Mouse (Mus musculus): ENCODE measurements around the gene Pitpna. TPM values are rescaled to one million over a fixed set of nuclear protein-coding genes. Genes with fewer than 3 reads are reported as not detected.

Gene Pitpna
- total RNA-seq, 2 experiments from 2014 or later, result 124 to 130 TPM

DNA sequence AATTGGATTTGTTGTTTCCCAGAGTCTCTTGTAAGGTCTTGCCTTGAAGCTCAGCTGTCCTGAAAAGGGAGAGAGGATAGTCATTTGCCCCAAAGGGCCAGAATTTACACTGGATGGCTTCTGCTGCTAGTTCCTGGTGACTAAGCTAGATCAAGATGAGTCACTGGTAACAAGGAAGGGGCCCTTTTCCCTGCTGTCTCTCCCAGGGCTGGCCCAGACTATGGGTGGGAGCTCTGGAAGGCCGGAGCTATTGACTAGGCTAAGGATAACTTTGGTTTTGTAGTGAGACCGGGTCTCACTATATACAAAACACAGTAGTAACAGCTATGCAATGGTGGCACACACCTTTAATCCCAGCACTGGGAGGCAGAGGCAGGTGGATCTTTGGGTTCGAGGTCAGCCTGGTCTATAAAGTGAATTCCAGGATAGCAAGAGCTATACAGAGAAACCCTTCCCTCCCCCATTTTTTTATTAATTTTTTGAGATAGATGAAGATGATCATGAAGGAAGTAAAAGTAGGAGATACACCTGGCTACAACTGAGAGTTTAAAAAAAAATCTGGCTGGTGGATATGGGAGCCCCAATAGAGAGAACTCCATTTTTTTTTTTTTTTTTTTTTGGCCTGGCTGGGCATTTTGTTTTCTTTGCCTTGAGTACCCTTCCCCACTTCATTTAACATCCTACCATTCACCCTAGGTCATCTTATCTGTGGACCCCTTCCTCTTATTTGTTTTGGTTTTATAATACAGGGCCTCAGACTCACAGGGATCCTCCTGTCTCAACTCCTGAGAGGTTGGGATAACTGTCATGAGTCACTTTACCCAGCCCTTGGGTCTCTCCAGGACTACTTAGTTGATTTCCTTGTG, 90.2 kb downstream of the Pitpna start:
- no peak for DNase-seq
- intact Hi-C loops (cut with DNase I), result loop anchor here (1.0 to 2.0 kb wide), 2 partner anchors 17 to 21 kb away; no protein-coding TSS in a partner anchor

Small RNAs within 50 kb of the gene (microRNA-seq; reads per million reads assigned to microRNA genes)
- gene Mir3971, result 0 reads per million in 2 experiments

Other genes starting within 250 kb of the Pitpna start
- 10 to 100 TPM; 66.9 to 70.5 TPM for gene Rpa1, start 239.8 kb upstream of the Pitpna start, total RNA-seq (2021)
- 1 to 10 TPM; 4.2 to 4.6 TPM for gene Smyd4, start 239.7 kb upstream of the Pitpna start, total RNA-seq (2021)
- 10 to 100 TPM; 24.8 to 31.9 TPM for gene Serpinf1, start 165.4 kb upstream of the Pitpna start, total RNA-seq (2021)
- not detected for gene Serpinf2, start 148.5 kb upstream of the Pitpna start, total RNA-seq (2021)
- gene Wdr81, start 133.4 kb upstream of the Pitpna start, total RNA-seq (2021), result 10 to 100 TPM in 1 of 2 experiments, 1 to 10 TPM in 1; 9.2 to 10.3 TPM
- 10 to 100 TPM; 11.8 to 11.9 TPM for gene Tlcd2, start 126.4 kb upstream of the Pitpna start, total RNA-seq (2021)
- gene Prpf8, start 101.3 kb upstream of the Pitpna start, total RNA-seq (2021), result 10 to 100 TPM; 84.8 to 93.3 TPM
- 10 to 100 TPM; 42.2 to 44.1 TPM for gene Rilp, start 78.0 kb upstream of the Pitpna start, total RNA-seq (2021)
- gene Scarf1, start 74.6 kb upstream of the Pitpna start, total RNA-seq (2021), result 10 to 100 TPM; 15.7 to 16.5 TPM
- 10 to 100 TPM; 23.4 to 25.8 TPM for gene Slc43a2, start 56.4 kb upstream of the Pitpna start, total RNA-seq (2021)
- 10 to 100 TPM; 32.7 to 32.8 TPM for gene Inpp5k, start 42.9 kb downstream of the Pitpna start, total RNA-seq (2021)
- 100 to 1,000 TPM; 136 to 143 TPM for gene Myo1c, start 62.4 kb downstream of the Pitpna start, total RNA-seq (2021)
- 10 to 100 TPM; 91.1 to 94.4 TPM for gene Crk, start 91.2 kb downstream of the Pitpna start, total RNA-seq (2021)
- gene Ywhae, start 144.8 kb downstream of the Pitpna start, total RNA-seq (2021), result 100 to 1,000 TPM; 534 to 594 TPM
- under 1 TPM; 0.29 TPM for gene Doc2b, start 208.0 kb downstream of the Pitpna start, total RNA-seq (2021)